Mouse (Mus musculus): ENCODE measurements around the gene Lepr. TPM values are rescaled to one million over a fixed set of nuclear protein-coding genes. Genes with fewer than 3 reads are reported as not detected.

Gene Lepr
- polyA plus RNA-seq (2015; fragmentation: Nextera tagmentation; extraction: Ambion mirVana), result 4.9 TPM in 2 replicates

DNA sequence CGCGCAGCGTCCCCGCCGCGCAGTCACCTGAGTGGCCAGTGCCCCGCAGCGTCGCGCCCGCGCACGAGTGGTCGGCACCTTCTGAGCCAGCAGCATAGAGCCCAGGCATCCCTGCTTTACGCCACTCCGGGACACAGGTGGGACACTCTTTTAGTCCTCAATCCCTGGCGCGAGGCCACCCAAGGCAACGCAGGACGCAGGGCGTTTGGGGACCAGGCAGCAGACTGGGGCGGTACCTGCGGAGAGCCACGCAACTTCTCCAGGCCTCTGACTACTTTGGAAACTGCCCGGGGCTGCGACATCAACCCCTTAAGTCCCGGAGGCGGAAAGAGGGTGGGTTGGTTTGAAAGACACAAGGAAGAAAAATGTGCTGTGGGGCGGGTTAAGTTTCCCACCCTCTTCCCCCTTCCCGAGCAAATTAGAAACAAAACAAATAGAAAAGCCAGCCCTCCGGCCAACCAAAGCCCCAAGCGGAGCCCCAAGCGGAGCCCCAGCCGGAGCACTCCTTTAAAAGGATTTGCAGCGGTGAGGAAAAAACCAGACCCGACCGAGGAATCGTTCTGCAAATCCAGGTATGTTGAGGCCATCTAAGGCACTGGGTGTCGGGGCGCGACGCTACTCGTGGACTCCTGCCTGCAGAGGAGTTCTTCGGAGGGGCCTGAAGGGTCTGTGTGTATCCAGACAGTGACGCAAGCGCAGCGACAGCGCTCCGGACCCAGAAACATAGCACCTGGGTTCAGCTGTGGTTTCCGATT lies at the start of gene Lepr:
TSS of gene Lepr (plus strand) at position 38 of the 755 bp plus-strand sequence.
- ATAC-seq, result peak; percentile 49; the same call in 1 of the 2 replicates
- under 1% methylated on average over 50 of the region's 50 CpGs for WGBS
- peak within 1 kb of the TSS; percentile 43 for H3K4me3 ChIP-seq (replicated peaks; ENCODE audit: low read length)

DNA sequence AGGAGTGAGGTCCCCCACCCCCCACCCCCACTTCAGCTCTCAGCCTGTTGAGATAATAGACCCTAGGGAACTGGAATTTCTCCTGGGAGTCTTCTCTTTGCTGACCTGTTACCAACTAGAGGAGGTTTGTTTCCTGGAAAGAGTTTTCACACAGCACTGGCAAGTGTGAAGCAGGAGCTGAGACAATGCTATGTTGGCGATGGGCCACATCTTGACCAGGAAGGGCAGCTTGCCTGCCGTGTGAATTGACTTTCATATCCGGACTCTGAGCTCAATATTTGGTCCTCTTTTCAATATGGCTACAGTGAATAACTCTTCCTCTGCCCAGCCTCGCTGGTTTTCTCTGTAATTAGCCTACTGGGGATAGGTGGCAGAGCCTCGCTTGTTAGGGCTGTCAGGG lies 48.0 kb upstream of the Lepr start:
- H3K27me3 ChIP-seq (replicated peaks; ENCODE audit: control insufficient read depth, insufficient read depth, low read length), result no peaks in the 10 kb centered on the region
- ATAC-seq, result no peak
- H3K27ac ChIP-seq (ENCODE audit: low read length), result no peak overlapping the region
- WGBS, result 26% methylated on average over 5 of the region's 5 CpGs
- H3K36me3 ChIP-seq (ENCODE audit: control insufficient read depth, insufficient read depth), result no peaks in the 10 kb centered on the region
- no peak overlapping the region for H3K9ac ChIP-seq (replicated peaks; ENCODE audit: low read depth, low read length)
- H3K4me1 ChIP-seq (replicated peaks; ENCODE audit: control insufficient read depth, insufficient read depth, low read length), result peaks cover 4% of the 10 kb centered on the region; the same call in 1 of the 2 replicates
- H3K4me2 ChIP-seq (ENCODE audit: low read length), result no peak overlapping the region
- H3K9me3 ChIP-seq (ENCODE audit: control insufficient read depth, low read length), result 0 out of 2 replicates have a peak, but pooled peaks cover 4% of the 10 kb centered on the region
- no peak overlapping the region for H3K4me3 ChIP-seq (replicated peaks; ENCODE audit: low read length)

More for the DNA sequence above, at the start of gene Lepr:
- Histone ChIP-seq H3K4me2 (ENCODE audit: low read length) (peak within 1 kb of the TSS; percentile 91), H3K27ac (ENCODE audit: low read length) (no peak within 1 kb of the TSS), H3K9me3 (ENCODE audit: control insufficient read depth, low read length) (no peaks in the 10 kb centered on the region), H3K36me3 (ENCODE audit: control insufficient read depth, insufficient read depth) (no peaks in the 10 kb centered on the region), H3K9ac (replicated peaks; ENCODE audit: low read depth, low read length) (peak within 1 kb of the TSS; percentile 35), H3K4me1 (replicated peaks; ENCODE audit: control insufficient read depth, insufficient read depth, low read length) (peaks cover 9% of the 10 kb centered on the region), H3K27me3 (replicated peaks; ENCODE audit: control insufficient read depth, insufficient read depth, low read length) (peaks cover 9% of the 10 kb centered on the region)

DNA sequence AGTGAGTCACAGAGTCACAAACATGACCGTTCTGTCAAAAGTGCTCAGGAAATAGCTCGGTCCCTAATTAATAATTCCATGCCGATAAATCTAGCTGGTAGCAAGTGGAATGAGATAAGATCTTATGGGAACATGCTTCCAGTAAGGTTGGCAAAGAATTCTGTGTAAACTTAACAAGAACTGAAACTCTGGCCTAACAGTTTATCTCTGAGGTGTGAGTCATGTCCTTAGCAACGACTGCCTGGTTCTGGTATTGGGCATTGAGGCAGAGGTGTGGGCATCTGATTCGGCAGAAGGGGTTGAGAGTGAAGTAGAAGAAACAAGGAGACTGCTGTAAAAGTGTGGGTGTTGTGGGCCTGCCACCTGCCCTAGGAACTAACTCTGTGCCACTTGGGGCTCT lies 47.4 kb upstream of the Lepr start:
- Histone ChIP-seq H3K9ac (replicated peaks; ENCODE audit: low read depth, low read length) (no peak overlapping the region), H3K27me3 (replicated peaks; ENCODE audit: control insufficient read depth, insufficient read depth, low read length) (no peaks in the 10 kb centered on the region), H3K27ac (ENCODE audit: low read length) (no peak overlapping the region), H3K4me3 (replicated peaks; ENCODE audit: low read length) (no peak overlapping the region), H3K36me3 (ENCODE audit: control insufficient read depth, insufficient read depth) (no peaks in the 10 kb centered on the region), H3K9me3 (ENCODE audit: control insufficient read depth, low read length) (0 out of 2 replicates have a peak, but pooled peaks cover 4% of the 10 kb centered on the region), H3K4me2 (ENCODE audit: low read length) (no peak overlapping the region), H3K4me1 (replicated peaks; ENCODE audit: control insufficient read depth, insufficient read depth, low read length) (peaks cover 4% of the 10 kb centered on the region; the same call in 1 of the 2 replicates)
- WGBS, result 56% methylated on average over 5 of the region's 5 CpGs
- ATAC-seq, result no peak

DNA sequence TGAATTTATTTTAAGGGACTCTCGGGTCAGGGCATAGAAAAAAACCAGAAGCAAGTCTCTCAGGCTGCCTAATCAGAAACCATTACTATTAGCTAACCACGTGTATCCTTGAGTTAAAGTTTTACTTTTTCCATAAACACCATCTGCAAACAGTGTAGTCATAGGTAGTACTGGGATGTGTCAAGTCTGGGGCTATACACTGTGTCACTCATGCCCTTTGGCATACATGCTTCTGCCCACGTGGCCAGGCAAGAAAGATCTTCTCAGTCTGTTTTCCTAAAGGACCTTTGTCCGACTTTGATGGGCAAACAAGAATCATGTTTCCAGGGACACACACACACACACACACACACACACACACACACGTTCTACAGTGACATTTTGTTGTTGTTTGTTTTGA lies 42.4 kb upstream of the Lepr start:
- no peak for ATAC-seq

DNA sequence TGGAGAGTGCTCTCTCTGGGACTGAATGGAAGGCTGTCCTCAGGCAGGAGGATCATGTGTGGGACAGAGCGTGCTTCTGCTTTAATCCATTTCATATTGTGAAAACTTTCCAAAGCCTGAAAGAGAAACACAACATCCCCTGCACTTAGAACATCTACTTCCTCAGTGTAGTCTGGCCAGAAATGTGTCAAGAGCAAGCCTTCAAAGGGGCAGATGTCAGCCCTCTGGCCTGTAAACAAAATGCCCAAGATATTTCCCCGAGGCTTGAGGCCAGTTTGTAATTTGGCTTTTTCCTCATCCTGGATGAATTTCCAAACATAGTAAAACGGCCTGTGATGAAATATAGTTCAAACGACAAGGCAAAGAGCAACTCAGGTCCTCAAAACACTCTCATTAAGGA lies 41.5 kb upstream of the Lepr start:
- no peak overlapping the region for H3K9ac ChIP-seq (replicated peaks; ENCODE audit: low read depth, low read length)
- no peak for ATAC-seq
- no peak overlapping the region for H3K4me3 ChIP-seq (replicated peaks; ENCODE audit: low read length)
- H3K36me3 ChIP-seq (ENCODE audit: control insufficient read depth, insufficient read depth), result no peaks in the 10 kb centered on the region
- no peaks in the 10 kb centered on the region for H3K27me3 ChIP-seq (replicated peaks; ENCODE audit: control insufficient read depth, insufficient read depth, low read length)
- no peak overlapping the region for H3K27ac ChIP-seq (ENCODE audit: low read length)
- WGBS, result 88% methylated on average over 4 of the region's 4 CpGs
- no peaks in the 10 kb centered on the region for H3K9me3 ChIP-seq (ENCODE audit: control insufficient read depth, low read length)
- H3K4me2 ChIP-seq (ENCODE audit: low read length), result no peak overlapping the region
- no peaks in the 10 kb centered on the region for H3K4me1 ChIP-seq (replicated peaks; ENCODE audit: control insufficient read depth, insufficient read depth, low read length)

More for the DNA sequence above, 42.4 kb upstream of the Lepr start:
- H3K36me3 ChIP-seq (ENCODE audit: control insufficient read depth, insufficient read depth), result no peaks in the 10 kb centered on the region
- no peaks in the 10 kb centered on the region for H3K27me3 ChIP-seq (replicated peaks; ENCODE audit: control insufficient read depth, insufficient read depth, low read length)
- no peaks in the 10 kb centered on the region for H3K4me1 ChIP-seq (replicated peaks; ENCODE audit: control insufficient read depth, insufficient read depth, low read length)
- no peak overlapping the region for H3K4me3 ChIP-seq (replicated peaks; ENCODE audit: low read length)
- H3K9me3 ChIP-seq (ENCODE audit: control insufficient read depth, low read length), result no peaks in the 10 kb centered on the region
- H3K9ac ChIP-seq (replicated peaks; ENCODE audit: low read depth, low read length), result no peak overlapping the region
- WGBS, result 76% methylated on average over 5 of the region's 5 CpGs
- no peak overlapping the region for H3K4me2 ChIP-seq (ENCODE audit: low read length)
- H3K27ac ChIP-seq (ENCODE audit: low read length), result no peak overlapping the region

DNA sequence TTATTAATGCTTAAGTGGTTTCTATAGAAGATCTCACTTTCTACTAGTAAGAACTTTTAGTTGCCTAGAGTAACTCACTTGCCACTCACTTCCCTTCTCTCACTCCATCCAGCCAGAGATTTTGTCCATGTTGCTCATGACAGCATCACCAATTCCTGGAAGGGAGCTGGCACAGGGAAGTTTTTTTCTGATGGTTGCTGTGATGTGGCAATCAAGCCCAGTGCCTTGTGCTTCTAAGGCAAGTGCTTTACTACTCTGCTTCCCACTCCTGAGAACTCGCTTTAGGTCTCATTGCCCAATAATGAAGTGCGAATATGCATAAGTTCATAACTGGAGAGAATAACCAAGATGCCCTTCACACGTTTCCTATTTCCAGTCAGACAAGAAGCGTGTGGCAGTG lies 34.6 kb upstream of the Lepr start:
- Histone ChIP-seq H3K4me2 (ENCODE audit: low read length) (no peak overlapping the region), H3K9me3 (ENCODE audit: control insufficient read depth, low read length) (no peaks in the 10 kb centered on the region), H3K27ac (ENCODE audit: low read length) (no peak overlapping the region), H3K4me3 (replicated peaks; ENCODE audit: low read length) (no peak overlapping the region), H3K9ac (replicated peaks; ENCODE audit: low read depth, low read length) (no peak overlapping the region), H3K4me1 (replicated peaks; ENCODE audit: control insufficient read depth, insufficient read depth, low read length) (no peaks in the 10 kb centered on the region), H3K36me3 (ENCODE audit: control insufficient read depth, insufficient read depth) (no peaks in the 10 kb centered on the region), H3K27me3 (replicated peaks; ENCODE audit: control insufficient read depth, insufficient read depth, low read length) (no peaks in the 10 kb centered on the region)
- ATAC-seq, result no peak
- 90% methylated on average over 4 of the region's 4 CpGs for WGBS

DNA sequence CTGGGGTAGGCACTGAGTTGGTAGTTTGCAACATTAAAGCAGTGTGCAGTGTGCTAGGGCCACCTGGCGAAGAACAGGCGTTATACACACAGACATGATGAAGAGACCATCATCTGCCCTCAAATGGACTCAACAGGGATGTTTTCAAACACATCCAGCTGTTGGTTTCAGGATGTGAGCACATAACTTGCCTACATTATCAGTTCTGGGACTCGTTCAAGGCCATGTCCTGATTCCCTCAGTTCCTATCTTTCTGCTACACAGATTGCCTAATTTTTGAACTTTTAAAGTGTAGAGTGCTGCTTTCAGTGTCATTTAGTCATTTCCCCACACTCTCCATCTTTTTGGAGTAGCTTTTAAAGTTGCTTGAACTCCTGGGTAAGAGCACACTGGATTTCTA lies 34.1 kb upstream of the Lepr start:
- no peak overlapping the region for H3K27ac ChIP-seq (ENCODE audit: low read length)
- H3K9ac ChIP-seq (replicated peaks; ENCODE audit: low read depth, low read length), result no peak overlapping the region
- no peaks in the 10 kb centered on the region for H3K36me3 ChIP-seq (ENCODE audit: control insufficient read depth, insufficient read depth)
- no peaks in the 10 kb centered on the region for H3K4me1 ChIP-seq (replicated peaks; ENCODE audit: control insufficient read depth, insufficient read depth, low read length)
- ATAC-seq, result no peak
- H3K4me2 ChIP-seq (ENCODE audit: low read length), result no peak overlapping the region
- no peaks in the 10 kb centered on the region for H3K9me3 ChIP-seq (ENCODE audit: control insufficient read depth, low read length)
- 89% methylated on average over 3 of the region's 3 CpGs for WGBS
- no peak overlapping the region for H3K4me3 ChIP-seq (replicated peaks; ENCODE audit: low read length)
- H3K27me3 ChIP-seq (replicated peaks; ENCODE audit: control insufficient read depth, insufficient read depth, low read length), result no peaks in the 10 kb centered on the region

DNA sequence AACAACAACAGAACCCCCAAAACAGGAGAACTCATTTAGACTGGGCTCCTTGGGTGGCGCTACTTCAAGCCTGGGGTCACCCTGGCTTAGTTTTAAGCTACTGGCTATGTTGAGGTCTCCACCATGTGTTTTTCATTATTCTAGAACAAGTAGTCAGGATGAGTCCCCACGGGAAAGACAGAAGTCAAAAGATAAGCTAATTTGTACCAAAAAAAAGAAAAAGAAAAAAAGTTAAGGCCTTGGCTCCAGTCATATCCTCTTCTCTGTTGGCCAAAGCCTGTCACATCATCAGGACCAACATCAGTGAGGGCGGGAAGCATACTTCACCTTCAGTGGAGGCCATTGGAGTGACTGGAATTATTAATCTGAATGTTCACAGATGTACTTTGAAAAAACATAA lies 32.4 kb upstream of the Lepr start:
- Histone ChIP-seq H3K9me3 (ENCODE audit: control insufficient read depth, low read length) (no peaks in the 10 kb centered on the region), H3K27ac (ENCODE audit: low read length) (no peak overlapping the region), H3K9ac (replicated peaks; ENCODE audit: low read depth, low read length) (no peak overlapping the region), H3K4me3 (replicated peaks; ENCODE audit: low read length) (no peak overlapping the region), H3K27me3 (replicated peaks; ENCODE audit: control insufficient read depth, insufficient read depth, low read length) (no peaks in the 10 kb centered on the region), H3K4me1 (replicated peaks; ENCODE audit: control insufficient read depth, insufficient read depth, low read length) (no peaks in the 10 kb centered on the region), H3K4me2 (ENCODE audit: low read length) (no peak overlapping the region), H3K36me3 (ENCODE audit: control insufficient read depth, insufficient read depth) (no peaks in the 10 kb centered on the region)
- 87% methylated on average over 3 of the region's 3 CpGs for WGBS
- no peak for ATAC-seq

DNA sequence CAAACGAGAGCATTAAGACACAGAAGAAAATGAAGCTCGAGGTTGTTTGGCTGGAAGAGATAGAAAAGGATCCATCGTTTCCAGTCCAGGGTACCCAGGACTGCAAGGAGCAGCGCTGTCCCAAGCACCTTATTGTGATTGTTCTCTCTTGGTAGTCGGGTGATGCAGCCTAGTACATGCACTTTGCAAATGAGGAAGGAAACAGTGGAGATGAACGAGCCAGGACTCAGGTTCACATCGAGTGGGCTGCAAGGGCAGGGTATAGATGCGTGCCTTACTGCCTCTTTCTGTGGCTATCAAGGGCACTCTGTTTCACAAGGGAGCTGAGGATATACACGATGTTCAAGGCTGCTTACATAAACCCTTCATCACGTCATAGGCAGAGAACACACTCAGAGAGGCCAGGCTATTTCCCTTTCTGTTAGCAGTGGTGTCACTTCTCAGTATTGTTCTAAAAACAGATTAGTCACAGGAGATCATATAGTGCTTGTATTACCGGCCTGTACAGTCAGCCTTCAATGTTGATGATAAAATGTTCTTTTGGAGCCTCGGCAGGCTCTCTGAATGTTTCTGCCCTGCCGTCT lies 30.9 kb upstream of the Lepr start:
- H3K36me3 ChIP-seq (ENCODE audit: control insufficient read depth, insufficient read depth), result no peaks in the 10 kb centered on the region
- no peak overlapping the region for H3K4me2 ChIP-seq (ENCODE audit: low read length)
- 82% methylated on average over 13 of the region's 13 CpGs for WGBS
- no peaks in the 10 kb centered on the region for H3K9me3 ChIP-seq (ENCODE audit: control insufficient read depth, low read length)
- no peak overlapping the region for H3K9ac ChIP-seq (replicated peaks; ENCODE audit: low read depth, low read length)
- no peaks in the 10 kb centered on the region for H3K27me3 ChIP-seq (replicated peaks; ENCODE audit: control insufficient read depth, insufficient read depth, low read length)
- no peak for ATAC-seq
- H3K4me3 ChIP-seq (replicated peaks; ENCODE audit: low read length), result no peak overlapping the region
- H3K27ac ChIP-seq (ENCODE audit: low read length), result no peak overlapping the region
- H3K4me1 ChIP-seq (replicated peaks; ENCODE audit: control insufficient read depth, insufficient read depth, low read length), result no peaks in the 10 kb centered on the region
